Mouse (Mus musculus) kidney, adult 2 months (tissue): ENCODE measurements around the gene Unc45a.

Experiments used
- CTCF ChIP-seq: fragments of 200-500 bp; conservative IDR thresholded peaks from 2 replicates; pipeline ENCODE4 v1.5.1; 2011; ENCODE audit warnings: low read depth, mild to moderate bottlenecking, control low read depth, low read length, moderate library complexity, mixed read lengths; ENCODE audit not compliant: insufficient read depth, insufficient read length
- POLR2A ChIP-seq: fragments of 200-500 bp; IDR thresholded peaks from one replicate; pipeline ENCODE4 v1.6.1; 2011; ENCODE audit warnings: low read depth, low read length, control low read depth

GRCm38 (mm10) chr7:80368635-80369421, 28.0 kb upstream of the Unc45a start:
- TF ChIP-seq POLR2A, result no peak
- no peak for TF ChIP-seq CTCF
